Mouse (Mus musculus): ENCODE measurements around the gene Uba3. TPM values are rescaled to one million over a fixed set of nuclear protein-coding genes. Genes with fewer than 3 reads are reported as not detected.

The Uba3 gene
- polyA plus RNA-seq (2017; shearing (Covaris generic)), result 28.0 TPM

GRCm38 (mm10) chr6:97205439-97205885 is at the start of gene Uba3:
TSS of gene Uba3 (minus strand) at chr6:97205647.

DNA sequence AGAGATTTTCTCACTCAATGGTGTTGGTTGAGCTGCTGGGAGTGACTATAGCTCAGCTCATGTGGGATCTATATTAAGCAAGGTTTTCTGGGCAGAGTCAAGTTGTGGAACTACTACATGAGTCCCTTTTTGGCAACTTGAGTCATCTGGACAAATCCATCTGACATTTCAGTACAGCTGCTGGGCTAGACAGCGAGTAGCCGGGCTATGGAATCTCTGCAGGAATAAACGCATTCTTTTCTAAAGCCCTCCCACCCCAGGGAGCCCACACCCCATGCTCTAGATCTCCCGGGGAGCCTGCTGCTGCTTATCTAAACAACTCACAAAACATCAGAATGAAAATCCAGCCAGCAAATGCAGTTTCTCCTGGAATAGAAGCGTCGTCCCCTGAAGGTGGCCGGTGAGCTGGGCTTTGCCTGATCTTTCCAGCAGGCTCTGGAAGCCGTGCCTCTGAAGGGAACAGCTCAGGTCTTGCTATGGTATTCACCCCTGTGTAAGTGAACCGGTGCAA is 47.3 kb upstream of the Uba3 start, which contains the start of gene Lmod3:
Gene Lmod3 (minus strand): TSS at position 49 of the 511 bp plus-strand sequence.

GRCm38 (mm10) chr6:97210191-97210961 is 4.9 kb upstream of the Uba3 start, which contains the start of gene Arl6ip5:
TSS of gene Arl6ip5 (plus strand) at chr6:97210689.

DNA sequence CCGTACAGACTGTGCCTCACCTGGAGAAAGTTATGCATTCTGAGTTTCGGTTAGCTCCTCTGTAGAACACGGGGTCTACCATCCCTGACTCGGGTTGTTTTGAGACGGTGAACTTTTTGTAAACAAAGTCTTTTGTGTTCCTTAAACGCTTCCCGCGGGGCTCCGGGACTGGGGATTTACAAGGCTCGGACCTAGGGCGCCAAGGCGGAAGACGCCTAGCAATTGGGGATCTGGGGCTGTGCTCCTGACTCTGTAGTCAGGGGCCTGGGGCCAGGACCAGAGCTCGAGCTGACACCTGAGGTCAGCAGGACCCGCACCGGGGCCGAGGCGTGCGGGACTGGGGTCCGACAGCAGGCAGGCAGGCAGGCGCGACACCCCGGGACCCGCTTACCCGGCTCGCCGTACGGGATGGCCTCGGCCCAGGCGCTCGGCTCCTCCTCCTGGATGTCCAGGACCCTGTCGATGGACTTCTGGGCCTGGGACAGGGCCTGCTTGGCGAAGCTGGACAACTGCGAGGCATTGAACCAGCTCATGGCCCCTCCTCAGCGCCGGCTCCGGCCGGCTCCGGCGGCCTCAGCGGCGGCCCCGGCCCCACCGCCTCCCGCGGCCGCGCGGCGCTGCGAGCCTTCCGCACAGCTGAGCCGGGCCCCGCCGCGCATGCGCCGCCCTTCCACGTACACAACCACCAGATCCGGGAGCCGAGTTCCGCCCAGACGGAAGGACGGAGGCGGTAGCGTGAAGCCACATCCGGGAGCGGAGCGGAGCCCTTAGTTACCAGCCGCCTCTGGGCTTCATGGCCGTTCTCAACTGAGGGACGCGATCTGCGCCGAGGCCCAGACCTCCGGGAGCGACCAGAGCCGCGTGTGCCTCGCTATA is 26.7 kb downstream of the Uba3 start, which contains the start of gene Tmf1:
Gene Tmf1 (minus strand): TSS at position 632 of the 876 bp plus-strand sequence.

DNA sequence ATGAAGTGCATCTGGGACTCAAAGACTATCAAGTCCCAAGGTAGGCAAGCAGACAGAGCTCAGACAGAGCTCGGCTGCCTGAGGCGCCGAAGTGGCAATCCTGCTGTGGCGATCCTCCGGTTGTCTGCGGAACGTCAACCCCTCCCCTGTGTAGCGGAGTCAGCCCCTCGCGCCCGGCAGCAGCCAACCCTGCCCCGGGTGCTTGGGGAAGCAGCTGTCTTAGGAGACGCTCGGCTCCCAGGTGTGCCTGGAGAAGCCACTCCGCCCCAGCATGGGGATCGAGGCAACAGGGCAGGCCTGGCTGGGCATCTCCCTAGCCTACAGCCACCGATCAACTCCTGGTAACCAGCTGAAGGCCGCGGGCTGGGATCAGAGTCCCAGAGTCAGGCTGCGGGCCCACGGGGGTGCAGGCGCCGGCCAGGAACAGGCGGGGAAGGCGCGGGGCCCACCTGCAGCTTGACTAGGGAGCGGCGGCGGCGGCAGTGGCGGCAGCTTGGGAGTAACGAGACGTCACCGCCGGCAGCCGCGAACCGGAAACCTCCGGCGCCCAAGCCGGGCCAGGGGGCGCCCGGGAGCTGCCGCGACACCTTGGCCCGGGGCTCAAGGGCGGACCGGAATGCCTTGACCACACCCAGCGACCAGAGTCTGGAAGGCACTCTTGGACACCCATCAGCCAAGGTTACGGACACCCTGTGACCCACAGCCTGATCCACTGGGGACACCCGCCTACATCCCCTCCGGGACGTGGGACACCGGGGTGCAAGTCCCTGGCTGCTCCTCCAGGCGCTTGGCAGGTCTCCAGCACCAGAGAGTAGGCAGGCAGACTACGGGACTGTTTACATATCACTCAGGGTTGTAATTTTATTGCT is 56.8 kb downstream of the Uba3 start, which contains the start of gene Eogt:
Gene Eogt (minus strand): TSS at position 800 of the 869 bp plus-strand sequence.

Other genes with a start within 250 kb of the Uba3 start
- gene Fam19a4, start 145.2 kb downstream of the Uba3 start, polyA plus RNA-seq (2017; shearing (Covaris generic)), result not detected
- 16.3 TPM for gene Eogt, start 56.5 kb downstream of the Uba3 start, polyA plus RNA-seq (2017; shearing (Covaris generic))
- 41.6 TPM for gene Tmf1, start 26.5 kb downstream of the Uba3 start, polyA plus RNA-seq (2017; shearing (Covaris generic))
- gene Arl6ip5, start 5.0 kb upstream of the Uba3 start, polyA plus RNA-seq (2017; shearing (Covaris generic)), result 202 TPM
- not detected for gene Lmod3, start 47.1 kb upstream of the Uba3 start, polyA plus RNA-seq (2017; shearing (Covaris generic))

Measured in effector memory CD4-positive, alpha-beta T cell, adult 5 months (primary cell).